Mouse (Mus musculus) G1E (cell line): ENCODE results near the gene Mrpl54. TPM values are rescaled to one million over a fixed set of nuclear protein-coding genes. Genes with fewer than 3 reads are reported as not detected.

Source experiments
- ATAC-seq: 2 replicates; pipeline ENCODE4 v1.8.0; 2016; ENCODE audit warnings: mild to moderate bottlenecking; ENCODE audit not compliant: insufficient number of reproducible peaks, poor library complexity, low FRiP score, severe bottlenecking; ENCODE audit errors: extremely low read depth
- DNase-seq: peaks from one replicate; pipeline ENCODE4 v3.0.0; 2012; ENCODE audit warnings: low spot score
- H3K27me3 ChIP-seq: 2 replicates; pipeline ENCODE4 v1.6.1; 2012; ENCODE audit warnings: mild to moderate bottlenecking, low read length, inconsistent platforms; ENCODE audit not compliant: insufficient read depth
- H3K36me3 ChIP-seq: replicated peaks from 2 replicates; pipeline ENCODE3; 2012; ENCODE audit warnings: mild to moderate bottlenecking, inconsistent platforms
- H3K4me1 ChIP-seq: 2 replicates; pipeline ENCODE4 v1.6.1; 2012; ENCODE audit warnings: low read depth, low read length, inconsistent platforms, mixed read lengths; ENCODE audit not compliant: insufficient read depth
- H3K4me3 ChIP-seq: 2 replicates; pipeline ENCODE4 v1.5.1; 2012; ENCODE audit warnings: low read depth, mild to moderate bottlenecking, inconsistent platforms, low read length, moderate library complexity, mixed read lengths
- H3K9me3 ChIP-seq: replicated peaks from 2 replicates; pipeline ENCODE4 v1.6.1; 2012; ENCODE audit warnings: inconsistent platforms
- CTCF ChIP-seq: IDR thresholded peaks from 2 replicates; pipeline ENCODE4 v1.5.1; 2012; ENCODE audit warnings: low read depth, low read length, inconsistent platforms, mixed read lengths
- GATA1 ChIP-seq: IDR thresholded peaks from 2 replicates; pipeline ENCODE4 v1.6.1; 2012; ENCODE audit warnings: borderline replicate concordance, low read length, inconsistent platforms, mixed read lengths
- GATA2 ChIP-seq: IDR thresholded peaks from 2 replicates; pipeline ENCODE4 v1.6.1; 2012; ENCODE audit warnings: low read depth, low read length, inconsistent platforms, borderline replicate concordance
- POLR2AphosphoS5 ChIP-seq: IDR thresholded peaks from 2 replicates; pipeline ENCODE4 v1.6.1; 2012; ENCODE audit warnings: low read depth, low read length, inconsistent platforms; ENCODE audit not compliant: insufficient replicate concordance
- TAL1 ChIP-seq: conservative IDR thresholded peaks from 2 replicates; pipeline ENCODE4 v1.6.1; 2012; ENCODE audit warnings: low read depth, low read length, inconsistent platforms, mixed read lengths
- polyA plus RNA-seq: library from polyadenylated mRNA; stranded (reverse); fragments of >175 nt; gene quantifications from 2 replicates; pipeline ENCODE4 v1.2.3, GENCODE M21; 2012
- total RNA-seq, 2 experiments: library from RNA; stranded (forward) in 1 of 2; stranded (reverse) in 1 of 2; fragments of 200-1000 nt in 1 of 2; fragments of >200 nt in 1 of 2; fragmentation: Nextera tagmentation in 1 of 2; gene quantifications; 2 replicates each; pipeline ENCODE4 v1.2.3; 2014 to 2017

Gene Mrpl54
- total and polyA plus RNA-seq, 3 experiments, result 75.6 to 612 (median 186) TPM

- H3K36me3 ChIP-seq, result peaks cover 20% of the 10 kb centered on the region
- DNase-seq, result no peak
- H3K27me3 ChIP-seq, result peaks cover 58% of the 10 kb centered on the region
Observed at GRCm38 (mm10) chr10:81257158-81258039, 9.3 kb downstream of the Mrpl54 start.

GRCm38 (mm10) chr10:81254886-81255285, 11.8 kb downstream of the Mrpl54 start:
- H3K36me3 ChIP-seq, result no peaks in the 10 kb centered on the region
- DNase-seq (no peak), ATAC-seq (no peak)
- peaks cover 6% of the 10 kb centered on the region for H3K4me1 ChIP-seq
- TF ChIP-seq TAL1 (no peak), GATA2 (no peak), GATA1 (no peak), CTCF (no peak), POLR2AphosphoS5 (no peak)
- no peaks in the 10 kb centered on the region for H3K9me3 ChIP-seq
- H3K4me3 ChIP-seq, result no peak overlapping the region
- peaks cover 77% of the 10 kb centered on the region for H3K27me3 ChIP-seq

More at GRCm38 (mm10) chr10:81257158-81258039, 9.3 kb downstream of the Mrpl54 start:
- Histone ChIP-seq H3K4me3 (no peak overlapping the region), H3K9me3 (peaks cover 5% of the 10 kb centered on the region), H3K4me1 (peaks cover 3% of the 10 kb centered on the region; the same call in 1 of the 2 replicates)
- no peak for ATAC-seq
- TF ChIP-seq CTCF (no peak), TAL1 (no peak), GATA2 (no peak), POLR2AphosphoS5 (no peak), GATA1 (no peak)

GRCm38 (mm10) chr10:81252424-81253419, 14.0 kb downstream of the Mrpl54 start, which contains the start of gene Matk:
Gene Matk, plus strand, starts transcription at chr10:81252935.
- no peak within 1 kb of the TSS for H3K4me3 ChIP-seq
- no peaks in the 10 kb centered on the region for H3K36me3 ChIP-seq
- TF ChIP-seq GATA2 (no peak), CTCF (no peak), GATA1 (no peak), TAL1 (no peak), POLR2AphosphoS5 (no peak)
- DNase-seq (no peak), ATAC-seq (no peak)
- peaks cover 81% of the 10 kb centered on the region for H3K27me3 ChIP-seq
- H3K9me3 ChIP-seq, result no peaks in the 10 kb centered on the region
- H3K4me1 ChIP-seq, result peaks cover 15% of the 10 kb centered on the region

- Histone ChIP-seq H3K4me3 (no peak overlapping the region), H3K4me1 (peaks cover 28% of the 10 kb centered on the region), H3K27me3 (peaks cover 89% of the 10 kb centered on the region), H3K36me3 (no peaks in the 10 kb centered on the region), H3K9me3 (no peaks in the 10 kb centered on the region)
- DNase-seq (no peak), ATAC-seq (no peak)
- no peak for TF ChIP-seq CTCF
- no peak for TF ChIP-seq GATA1
- no peak for TF ChIP-seq POLR2AphosphoS5
- no peak for TF ChIP-seq GATA2
Observed at GRCm38 (mm10) chr10:81249442-81249841, 17.3 kb downstream of the Mrpl54 start.

GRCm38 (mm10) chr10:81247804-81248203, 18.9 kb downstream of the Mrpl54 start:
- H3K4me1 ChIP-seq, result peaks cover 29% of the 10 kb centered on the region
- H3K27me3 ChIP-seq, result peaks cover 90% of the 10 kb centered on the region
- DNase-seq, result no peak
- TF ChIP-seq POLR2AphosphoS5 (no peak), GATA1 (no peak), GATA2 (no peak), CTCF (no peak)
- no peaks in the 10 kb centered on the region for H3K36me3 ChIP-seq
- no peak for ATAC-seq
- H3K4me3 ChIP-seq, result no peak overlapping the region
- H3K9me3 ChIP-seq, result no peaks in the 10 kb centered on the region

GRCm38 (mm10) chr10:81245166-81245565, 21.6 kb downstream of the Mrpl54 start:
- ATAC-seq (no peak), DNase-seq (no peak)
- Histone ChIP-seq H3K4me1 (peaks cover 27% of the 10 kb centered on the region), H3K4me3 (no peak overlapping the region), H3K36me3 (no peaks in the 10 kb centered on the region), H3K9me3 (no peaks in the 10 kb centered on the region), H3K27me3 (peaks cover 86% of the 10 kb centered on the region)
- no peak for TF ChIP-seq GATA1
- TF ChIP-seq GATA2, result no peak
- TF ChIP-seq POLR2AphosphoS5, result no peak
- TF ChIP-seq TAL1, result no peak
- no peak for TF ChIP-seq CTCF
